Mouse (Mus musculus): ENCODE measurements around the gene Olfr356. TPM values are rescaled to one million over a fixed set of nuclear protein-coding genes. Genes with fewer than 3 reads are reported as not detected.

Gene Olfr356
- not detected for polyA plus RNA-seq (2017; shearing (Covaris generic))

DNA sequence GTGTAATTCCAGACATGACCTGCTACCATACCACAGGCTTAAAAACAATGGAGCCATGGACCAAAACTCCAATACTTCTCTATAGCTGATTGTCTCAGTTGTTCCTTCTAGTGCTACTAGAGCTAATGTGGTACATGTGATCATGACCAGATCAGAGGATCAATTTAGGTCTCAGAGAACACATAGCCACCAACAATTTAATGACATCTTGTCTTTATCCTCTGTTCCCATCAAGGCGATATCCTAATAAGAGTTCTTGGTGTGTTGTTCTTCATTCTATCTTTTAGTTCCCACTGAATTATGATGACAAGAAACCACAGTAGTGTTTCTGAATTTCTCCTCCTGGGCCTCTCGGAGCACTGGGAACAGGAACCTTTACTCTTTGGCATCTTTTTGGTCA is at the start of gene Olfr356:
Olfr356 (plus strand) TSS at position 301 of the 400 bp plus-strand sequence.

DNA sequence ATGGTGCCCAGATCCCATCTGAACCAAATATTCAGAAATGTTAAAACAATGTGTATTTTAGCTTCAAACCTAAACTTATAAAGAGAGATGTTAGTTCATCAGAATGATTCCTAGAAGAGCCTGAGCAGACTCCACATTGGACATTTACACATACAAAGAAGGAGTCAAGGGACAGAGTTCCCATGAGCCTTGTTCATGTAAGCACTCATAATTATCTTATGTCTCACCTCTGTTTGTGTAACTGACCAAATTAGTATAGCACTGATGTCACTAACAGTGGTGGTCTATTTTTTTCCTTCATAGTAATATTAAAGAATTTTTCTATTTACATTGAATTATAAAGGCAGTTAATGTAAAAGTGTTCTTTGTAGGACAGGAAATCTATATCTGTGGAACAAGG is 44.1 kb upstream of the Olfr356 start, which contains the start of gene Olfr353:
Olfr353 (minus strand) TSS at position 101 of the 400 bp plus-strand sequence.

DNA sequence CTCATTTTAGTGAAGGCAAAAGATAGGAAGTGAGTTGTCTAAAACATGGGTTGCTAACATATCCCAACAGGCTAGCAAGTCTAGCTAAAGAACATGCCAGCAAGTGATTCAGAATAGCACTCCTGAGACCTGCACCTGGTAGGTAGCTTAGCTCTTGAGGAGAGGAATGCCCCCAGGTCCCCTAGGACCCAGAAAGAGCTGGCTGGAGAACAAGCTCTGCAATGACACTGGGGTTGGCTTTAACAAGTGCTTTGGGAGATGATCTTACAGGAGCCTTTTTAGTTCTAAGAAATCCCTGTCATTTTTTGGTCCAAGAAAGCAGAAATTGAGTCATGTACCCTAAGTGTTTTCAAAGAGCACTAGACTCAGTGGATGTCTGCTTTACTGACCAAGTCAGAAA is 31.5 kb upstream of the Olfr356 start, which contains the start of gene Olfr354:
Olfr354 (plus strand) TSS at position 301 of the 400 bp plus-strand sequence.

DNA sequence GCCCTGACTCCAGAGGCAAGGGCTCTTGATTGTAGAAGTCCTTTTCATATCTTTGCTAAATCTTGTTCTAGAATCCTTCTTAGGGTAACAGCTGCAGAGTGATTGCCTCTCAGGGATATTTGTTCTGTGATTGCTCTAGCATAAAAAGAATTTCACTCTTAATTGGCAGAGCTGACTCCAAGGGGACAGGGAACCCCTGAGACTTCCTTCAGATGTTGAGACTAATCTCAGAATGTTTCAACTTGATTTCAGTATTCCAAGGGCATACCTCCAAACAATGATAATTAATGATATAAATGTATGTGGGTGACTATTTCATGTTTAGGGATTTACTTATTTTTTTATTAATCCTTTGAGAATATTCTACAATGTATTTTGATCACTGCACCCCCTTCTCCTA is 8.1 kb upstream of the Olfr356 start, which contains the start of gene Olfr355:
Olfr355 (minus strand) TSS at position 101 of the 400 bp plus-strand sequence.

Other genes starting within 250 kb of the Olfr356 start
- gene Olfr347, start 205.2 kb upstream of the Olfr356 start, polyA plus RNA-seq (2017; shearing (Covaris generic)): not detected
- gene Olfr348, start 152.8 kb upstream of the Olfr356 start, polyA plus RNA-seq (2017; shearing (Covaris generic)): not detected
- gene Olfr50, start 146.6 kb upstream of the Olfr356 start, polyA plus RNA-seq (2017; shearing (Covaris generic)): 0.11 TPM
- not detected for gene Olfr3, start 120.1 kb upstream of the Olfr356 start, polyA plus RNA-seq (2017; shearing (Covaris generic))
- not detected for gene Olfr350, start 90.8 kb upstream of the Olfr356 start, polyA plus RNA-seq (2017; shearing (Covaris generic))
- not detected for gene Olfr351, start 74.5 kb upstream of the Olfr356 start, polyA plus RNA-seq (2017; shearing (Covaris generic))
- not detected for gene Olfr352, start 68.7 kb upstream of the Olfr356 start, polyA plus RNA-seq (2017; shearing (Covaris generic))
- not detected for gene Olfr353, start 44.2 kb upstream of the Olfr356 start, polyA plus RNA-seq (2017; shearing (Covaris generic))
- not detected for gene Olfr354, start 31.4 kb upstream of the Olfr356 start, polyA plus RNA-seq (2017; shearing (Covaris generic))
- not detected for gene Olfr355, start 8.2 kb upstream of the Olfr356 start, polyA plus RNA-seq (2017; shearing (Covaris generic))
- gene Olfr357, start 56.7 kb downstream of the Olfr356 start, polyA plus RNA-seq (2017; shearing (Covaris generic)): not detected
- 0.05 TPM for gene Olfr358, start 72.2 kb downstream of the Olfr356 start, polyA plus RNA-seq (2017; shearing (Covaris generic))
- not detected for gene Olfr360, start 128.6 kb downstream of the Olfr356 start, polyA plus RNA-seq (2017; shearing (Covaris generic))
- not detected for gene Olfr361, start 152.2 kb downstream of the Olfr356 start, polyA plus RNA-seq (2017; shearing (Covaris generic))
- not detected for gene Olfr362, start 180.8 kb downstream of the Olfr356 start, polyA plus RNA-seq (2017; shearing (Covaris generic))
- not detected for gene Olfr364-ps1, start 202.2 kb downstream of the Olfr356 start, polyA plus RNA-seq (2017; shearing (Covaris generic))

Measured in CD4-positive, CD25-positive, alpha-beta regulatory T cell (primary cell).